Mouse (Mus musculus): Measurements from ENCODE around the gene Cacna1i.

DNA sequence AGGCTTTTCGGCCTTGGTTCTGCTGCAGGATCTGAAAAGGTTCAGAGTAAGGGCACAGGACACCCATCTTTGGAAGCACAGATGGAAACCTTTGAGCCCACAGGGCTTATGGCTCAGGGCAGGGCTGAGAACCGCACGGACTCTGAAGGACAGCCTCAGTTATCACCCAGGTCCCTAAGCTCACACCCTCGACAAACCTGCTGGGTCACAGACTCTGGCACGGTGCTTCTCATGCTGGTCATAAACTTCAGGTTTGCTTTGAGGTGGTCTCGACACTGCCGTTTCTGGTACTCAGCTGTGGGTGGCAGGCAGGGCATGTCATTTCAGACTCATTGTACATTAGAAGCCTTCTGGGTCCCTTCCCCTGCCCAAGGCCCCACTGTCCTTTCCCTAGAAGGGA, 25.9 kb upstream of the Cacna1i start:
- no peak for TF ChIP-seq POU5F1 (IDR thresholded peaks at IDR 0.05; ENCODE audit: borderline replicate concordance, low read length)
- no peak for TF ChIP-seq CTCF (conservative IDR thresholded peaks at IDR 0.05; ENCODE audit: low read length)
- no peak for TF ChIP-seq NANOG (IDR thresholded peaks at IDR 0.05; ENCODE audit: borderline replicate concordance, low read length)

Measured in E14TG2a.4 (cell line).